Mouse (Mus musculus): ENCODE results near the gene Bend5. TPM values are rescaled to one million over a fixed set of nuclear protein-coding genes. Genes with fewer than 3 reads are reported as not detected.

Gene Bend5
- total and polyA plus RNA-seq, 3 experiments: 15.6 to 21.8 (median 19.3) TPM

DNA sequence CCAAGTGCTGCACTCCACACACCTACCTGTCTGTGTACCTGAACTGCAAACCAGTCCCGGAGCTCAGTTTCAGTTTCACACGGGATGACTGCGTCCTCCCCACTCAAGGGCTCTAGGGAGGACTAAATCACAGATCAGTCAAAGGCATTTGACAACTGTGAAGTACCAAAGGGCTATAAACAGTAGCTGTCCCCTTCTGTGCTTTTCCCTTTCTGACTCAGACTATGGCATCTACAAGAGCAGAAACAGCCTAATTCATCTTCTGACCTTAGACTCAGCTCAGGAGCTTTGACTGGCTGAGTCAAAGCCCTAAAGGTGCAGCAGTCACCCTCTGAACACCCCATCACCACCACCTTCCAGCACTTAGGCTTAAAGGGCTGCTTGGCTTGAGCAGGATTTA is 56.9 kb downstream of the Bend5 start (continued):
- TF ChIP-seq E2F4 (IDR thresholded peaks at IDR 0.05; ENCODE audit: insufficient replicate concordance, low read depth, low read length) (no peak), USF1 (IDR thresholded peaks at IDR 0.05; ENCODE audit: low read depth, low read length) (no peak), MEF2A (IDR thresholded peaks at IDR 0.05; ENCODE audit: borderline replicate concordance, low read depth, low read length) (peak; percentile 80), ETS1 (conservative IDR thresholded peaks at IDR 0.05; ENCODE audit: low read depth, low read length) (peak; percentile 32; the same call in 1 of the 2 replicates), MXI1 (IDR thresholded peaks at IDR 0.05; ENCODE audit: low read depth, low read length) (no peak), MYC (IDR thresholded peaks at IDR 0.05; ENCODE audit: low read depth, low read length) (no peak), NELFE (IDR thresholded peaks at IDR 0.05; ENCODE audit: low read depth, low read length) (no peak)

DNA sequence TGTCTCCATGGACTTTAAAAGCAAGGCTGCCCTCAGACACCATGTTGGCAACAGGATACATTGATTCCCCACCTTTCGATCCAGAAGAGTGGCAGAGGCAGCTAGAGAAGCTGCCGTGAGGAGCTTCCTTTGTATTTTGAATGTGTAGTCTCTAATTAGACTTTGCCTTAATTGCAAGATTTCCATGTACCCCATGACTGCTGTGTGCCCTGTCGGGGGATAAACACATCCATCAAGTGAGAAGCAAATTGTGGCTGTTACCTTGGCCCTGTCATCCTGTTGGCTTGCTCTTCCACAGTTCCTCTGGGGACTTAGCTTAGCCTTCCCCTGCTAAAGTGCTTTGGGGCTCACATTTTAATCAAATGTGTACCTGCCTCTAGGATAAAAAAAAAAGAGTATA is 57.7 kb downstream of the Bend5 start:
- Histone ChIP-seq H3K36me3 (replicated peaks in 1 of 2; ENCODE audit: control insufficient read depth in 1 of 2, insufficient read depth in 1 of 2, low read length in 1 of 2) (no peaks in the 10 kb centered on the region), H3K4me2 (ENCODE audit: insufficient read depth, low read depth, poor library complexity, severe bottlenecking) (no peak overlapping the region), H3K9ac (ENCODE audit: insufficient read depth, low read depth) (no peak overlapping the region), H3K9me3 (replicated peaks; ENCODE audit: low read length) (no peaks in the 10 kb centered on the region), H3K27me3 (replicated peaks) (peaks cover 1% of the 10 kb centered on the region), H3K27ac (ENCODE audit: insufficient read depth, low read depth) (no peak overlapping the region), H3K4me1 (ENCODE audit: control insufficient read depth in 1 of 2, insufficient read depth in 2 of 2) (peaks cover 10 to 13% of the 10 kb centered on the region in 2 experiments), H3K79me2 (replicated peaks; ENCODE audit: control insufficient read depth, extremely low read depth, insufficient read depth, poor library complexity, severe bottlenecking) (no peaks in the 10 kb centered on the region), H3K4me3 (replicated peaks in 1 of 3; ENCODE audit: low read depth in 2 of 3, low read length in 2 of 3, poor library complexity in 1 of 3) (no peak overlapping the region)
- no peak for TF ChIP-seq JUN (IDR thresholded peaks at IDR 0.05; ENCODE audit: insufficient read depth, low read depth, low read length)
- TF ChIP-seq RCOR1 (conservative IDR thresholded peaks at IDR 0.05; ENCODE audit: low read depth, low read length): no peak
- no peak for TF ChIP-seq IRF4 (IDR thresholded peaks at IDR 0.05; ENCODE audit: low read depth, low read length)
- no peak for TF ChIP-seq ZMIZ1 (IDR thresholded peaks at IDR 0.05; ENCODE audit: low read depth, low read length)
- no peak for TF ChIP-seq CHD2 (IDR thresholded peaks at IDR 0.05; ENCODE audit: low read length)
- in situ Hi-C loops (cut with MboI; ENCODE audit: low pct_ligation_motif_present, low pct_unique_long_range_greater_than_20kb, low sequenced_read_pairs) (no loop called here), dilution Hi-C loops (cut with MboI; ENCODE audit: extremely low pct_ligation_motif_present, extremely low pct_unique_long_range_greater_than_20kb, low sequenced_read_pairs) (no loop called here)
- DNase-seq (ENCODE audit: extremely low read depth): no peak

DNA sequence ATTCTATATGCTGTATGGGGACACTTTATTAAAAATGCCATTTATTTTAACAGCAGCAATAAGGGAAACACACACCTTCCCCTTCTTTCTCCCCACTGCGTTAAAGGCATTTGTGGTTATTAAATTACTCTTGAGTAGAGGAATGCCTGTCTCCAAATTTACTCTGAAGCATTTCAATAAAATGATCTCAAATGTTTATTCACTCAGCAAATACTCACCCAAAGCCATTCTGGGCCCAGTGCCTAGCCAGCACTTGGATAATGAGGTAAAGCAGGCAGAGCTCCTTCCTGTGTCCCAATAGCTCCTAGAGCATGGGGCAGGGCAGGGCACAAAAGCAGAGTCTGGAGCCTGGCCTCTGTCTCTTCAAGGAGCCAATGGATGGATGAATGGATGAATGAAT is 58.2 kb downstream of the Bend5 start:
- Histone ChIP-seq H3K9me3 (replicated peaks; ENCODE audit: low read length) (no peaks in the 10 kb centered on the region), H3K9ac (ENCODE audit: insufficient read depth, low read depth) (no peak overlapping the region), H3K27ac (ENCODE audit: insufficient read depth, low read depth) (no peak overlapping the region), H3K4me3 (replicated peaks in 1 of 3; ENCODE audit: low read depth in 2 of 3, low read length in 2 of 3, poor library complexity in 1 of 3) (no peak overlapping the region), H3K36me3 (replicated peaks in 1 of 2; ENCODE audit: control insufficient read depth in 1 of 2, insufficient read depth in 1 of 2, low read length in 1 of 2) (no peaks in the 10 kb centered on the region), H3K4me2 (ENCODE audit: insufficient read depth, low read depth, poor library complexity, severe bottlenecking) (no peak overlapping the region), H3K27me3 (replicated peaks) (peaks cover 1% of the 10 kb centered on the region), H3K4me1 (ENCODE audit: control insufficient read depth in 1 of 2, insufficient read depth in 2 of 2) (peaks cover 13 to 15% of the 10 kb centered on the region in 2 experiments), H3K79me2 (replicated peaks; ENCODE audit: control insufficient read depth, extremely low read depth, insufficient read depth, poor library complexity, severe bottlenecking) (no peaks in the 10 kb centered on the region)
- dilution Hi-C loops (cut with MboI; ENCODE audit: extremely low pct_ligation_motif_present, extremely low pct_unique_long_range_greater_than_20kb, low sequenced_read_pairs) (no loop called here), in situ Hi-C loops (cut with MboI; ENCODE audit: low pct_ligation_motif_present, low pct_unique_long_range_greater_than_20kb, low sequenced_read_pairs) (no loop called here)
- DNase-seq (ENCODE audit: extremely low read depth): no peak
- no peak for TF ChIP-seq USF1 (IDR thresholded peaks at IDR 0.05; ENCODE audit: low read depth, low read length)
- no peak for TF ChIP-seq ELF1 (IDR thresholded peaks at IDR 0.05; ENCODE audit: low read depth, low read length)

All from CH12.LX (cell line).